Mouse (Mus musculus) ES-E14 (cell line): ENCODE data around the gene Rffl.

Experiments used
- CHD2 ChIP-seq: IDR thresholded peaks from 2 replicates; pipeline ENCODE4 v1.6.1; 2014; ENCODE audit warnings: mild to moderate bottlenecking, low read depth, low read length, inconsistent platforms
- MAFK ChIP-seq: IDR thresholded peaks from 2 replicates; pipeline ENCODE4 v1.6.1; 2014; ENCODE audit warnings: mild to moderate bottlenecking, low read depth, low read length, inconsistent platforms; ENCODE audit not compliant: insufficient read depth

GRCm38 (mm10) chr11:82807370-82807769, 63.6 kb downstream of the Rffl start:
- TF ChIP-seq MAFK = no peak
- TF ChIP-seq CHD2 = no peak
